Mouse (Mus musculus): ENCODE measurements around the gene Satb1.
A peak's percentile ranks its signal among the peaks of the same experiment; 100 is the strongest.

Gene Satb1

GRCm38 (mm10) chr17:51777813-51778212, 55.3 kb downstream of the Satb1 start:
- DNase-seq (ENCODE audit: low read depth, low spot score) = peak; percentile 10

- DNase-seq (ENCODE audit: low read depth, low spot score) = no peak
Measured at GRCm38 (mm10) chr17:51775070-51775881, 57.8 kb downstream of the Satb1 start.

GRCm38 (mm10) chr17:51763600-51763999, 69.5 kb downstream of the Satb1 start:
- no peak for DNase-seq (ENCODE audit: low read depth, low spot score)

- DNase-seq (ENCODE audit: low read depth, low spot score) = no peak
Measured at GRCm38 (mm10) chr17:51762503-51762902, 70.6 kb downstream of the Satb1 start.

- no peak for DNase-seq (ENCODE audit: low read depth, low spot score)
Measured at GRCm38 (mm10) chr17:51760997-51761655, 72.0 kb downstream of the Satb1 start.

GRCm38 (mm10) chr17:51760251-51760887, 72.7 kb downstream of the Satb1 start:
- DNase-seq (ENCODE audit: low read depth, low spot score) = no peak

- no peak for DNase-seq (ENCODE audit: low read depth, low spot score)
Measured at GRCm38 (mm10) chr17:51759509-51759908, 73.6 kb downstream of the Satb1 start.

GRCm38 (mm10) chr17:51752142-51752541, 80.9 kb downstream of the Satb1 start:
- no peak for DNase-seq (ENCODE audit: low read depth, low spot score)

GRCm38 (mm10) chr17:51747204-51747603, 85.9 kb downstream of the Satb1 start:
- DNase-seq (ENCODE audit: low read depth, low spot score) = no peak

- peak; percentile 29 for DNase-seq (ENCODE audit: low read depth, low spot score)
Measured at GRCm38 (mm10) chr17:51742502-51742901, 90.6 kb downstream of the Satb1 start.

- DNase-seq (ENCODE audit: low read depth, low spot score) = no peak
Measured at GRCm38 (mm10) chr17:51741126-51741525, 92.0 kb downstream of the Satb1 start.

- peak; percentile 54 for DNase-seq (ENCODE audit: low read depth, low spot score)
Measured at GRCm38 (mm10) chr17:51740246-51740645, 92.8 kb downstream of the Satb1 start.

- DNase-seq (ENCODE audit: low read depth, low spot score) = no peak
Measured at GRCm38 (mm10) chr17:51724486-51724885, 108.6 kb downstream of the Satb1 start.

GRCm38 (mm10) chr17:51695711-51696110, 137.4 kb downstream of the Satb1 start:
- no peak for DNase-seq (ENCODE audit: low read depth, low spot score)

GRCm38 (mm10) chr17:51695271-51695670, 137.8 kb downstream of the Satb1 start:
- DNase-seq (ENCODE audit: low read depth, low spot score) = peak; percentile 92

GRCm38 (mm10) chr17:51690526-51690925, 142.6 kb downstream of the Satb1 start:
- no peak for DNase-seq (ENCODE audit: low read depth, low spot score)

GRCm38 (mm10) chr17:51687226-51687625, 145.9 kb downstream of the Satb1 start:
- DNase-seq (ENCODE audit: low read depth, low spot score) = no peak
